8 mouse cellular contexts compared by ENCODE assay signal in genomic region chr8:47673317-47674139, GRCm38 (mm10). TPM values are rescaled to one million over a fixed set of nuclear protein-coding genes. Genes with fewer than 3 reads are reported as not detected.
DNase-seq lines count a peak whose midpoint lies in the region; ATAC-seq and TF ChIP-seq lines count a peak whose summit lies in the region.

No protein-coding gene starts in this region.

- peaks cover 44% of the 10 kb centered on the region for H3K79me3 ChIP-seq in C2C12 (ENCODE audit: low read depth)

- H3K4me1 ChIP-seq in embryonic fibroblast, embryonic 13.5 days (ENCODE audit: control insufficient read depth, insufficient read depth, low read length), result no peaks in the 10 kb centered on the region; the same call in 1 of the 2 replicates
- peaks cover 5% of the 10 kb centered on the region; the same call in 1 of the 2 replicates for H3K4me1 ChIP-seq in heart, embryonic 10.5 days
- H3K4me1 ChIP-seq in kidney, embryonic 15.5 days, result peaks cover 16% of the 10 kb centered on the region
- H3K4me1 ChIP-seq in limb, embryonic 15.5 days, result 0 out of 2 replicates have a peak, but pooled peaks cover 3% of the 10 kb centered on the region
- H3K4me1 ChIP-seq in midbrain, postnatal 0 days (ENCODE audit: insufficient read depth, low read length), result no peaks in the 10 kb centered on the region

- peak; percentile 77 for TF ChIP-seq POLR2A in embryonic fibroblast, embryonic 13.5 days (IDR thresholded peaks at IDR 0.05; ENCODE audit: low read depth, low read length)

- peak; percentile 93 for DNase-seq in brain, adult 2 months (ENCODE audit: low read depth, low spot score)
- peak; percentile 97 for DNase-seq in heart, embryonic 10.5 days (ENCODE audit: low spot score)
- peak; percentile 89 for DNase-seq in midbrain, postnatal 0 days (ENCODE audit: low spot score)
- DNase-seq in spleen, postnatal 10 days (ENCODE audit: low spot score in 2 of 2), result peak; percentile 94 to 96

- ATAC-seq in kidney, embryonic 15.5 days (replicated peaks; ENCODE audit: low FRiP score), result peak; percentile 75
- ATAC-seq in limb, embryonic 15.5 days (ENCODE audit: insufficient number of reproducible peaks, low FRiP score, low TSS enrichment, low read depth), result peak; percentile 52
- peak; percentile 64 for ATAC-seq in midbrain, postnatal 0 days (ENCODE audit: low FRiP score)

- 0 out of 2 replicates have a peak overlapping the region, but pooled peaks have one; percentile 23 for H3K27ac ChIP-seq in embryonic fibroblast, embryonic 13.5 days (ENCODE audit: insufficient read depth, low read length)
- peak overlapping the region; percentile 99 for H3K27ac ChIP-seq in heart, embryonic 10.5 days
- peak overlapping the region; percentile 99 for H3K27ac ChIP-seq in kidney, embryonic 15.5 days
- peak overlapping the region; percentile 95 for H3K27ac ChIP-seq in limb, embryonic 15.5 days
- H3K27ac ChIP-seq in midbrain, postnatal 0 days (ENCODE audit: low read depth, low read length), result peak overlapping the region; percentile 75

- peaks cover 71% of the 10 kb centered on the region for H3K79me2 ChIP-seq in C2C12 (ENCODE audit: control insufficient read depth, insufficient read depth)

- H3K4me3 ChIP-seq in C2C12 (ENCODE audit: insufficient read depth, poor library complexity, severe bottlenecking), result peak overlapping the region; percentile 84
- H3K4me3 ChIP-seq in embryonic fibroblast, embryonic 13.5 days (ENCODE audit: insufficient read depth, low read length), result peak overlapping the region; percentile 95
- peak overlapping the region; percentile 97 for H3K4me3 ChIP-seq in heart, embryonic 10.5 days
- H3K4me3 ChIP-seq in kidney, embryonic 15.5 days (replicated peaks), result peak overlapping the region; percentile 99
- H3K4me3 ChIP-seq in limb, embryonic 15.5 days, result peak overlapping the region; percentile 98
- peak overlapping the region; percentile 98 for H3K4me3 ChIP-seq in midbrain, postnatal 0 days (ENCODE audit: low read depth, low read length)

- peak overlapping the region; percentile 80 for H3K4me2 ChIP-seq in kidney, embryonic 15.5 days
- peak overlapping the region; percentile 73 for H3K4me2 ChIP-seq in limb, embryonic 15.5 days
- H3K4me2 ChIP-seq in midbrain, postnatal 0 days (ENCODE audit: low read depth, low read length, poor library complexity, severe bottlenecking), result peak overlapping the region; percentile 59

- H3ac ChIP-seq in C2C12 (ENCODE audit: control insufficient read depth, insufficient read length, low read depth), result peak overlapping the region; percentile 62

- peak overlapping the region; percentile 94 for H3K9ac ChIP-seq in kidney, embryonic 15.5 days
- H3K9ac ChIP-seq in limb, embryonic 15.5 days, result peak overlapping the region; percentile 75
- peak overlapping the region; percentile 59 for H3K9ac ChIP-seq in midbrain, postnatal 0 days (replicated peaks; ENCODE audit: low read length, poor library complexity, severe bottlenecking)

- no peaks in the 10 kb centered on the region for H3K9me3 ChIP-seq in heart, embryonic 10.5 days
- no peaks in the 10 kb centered on the region for H3K9me3 ChIP-seq in kidney, embryonic 15.5 days (replicated peaks)
- no peaks in the 10 kb centered on the region for H3K9me3 ChIP-seq in limb, embryonic 15.5 days
- no peaks in the 10 kb centered on the region for H3K9me3 ChIP-seq in midbrain, postnatal 0 days (ENCODE audit: low read length)

- no peaks in the 10 kb centered on the region for H3K27me3 ChIP-seq in C2C12 (ENCODE audit: control insufficient read depth, insufficient read depth, insufficient read length)
- H3K27me3 ChIP-seq in heart, embryonic 10.5 days (ENCODE audit: insufficient read depth, poor library complexity, severe bottlenecking), result no peaks in the 10 kb centered on the region
- no peaks in the 10 kb centered on the region for H3K27me3 ChIP-seq in kidney, embryonic 15.5 days
- no peaks in the 10 kb centered on the region for H3K27me3 ChIP-seq in limb, embryonic 15.5 days
- no peaks in the 10 kb centered on the region for H3K27me3 ChIP-seq in midbrain, postnatal 0 days (ENCODE audit: insufficient read depth, low read length)

- H3K36me3 ChIP-seq in C2C12 (ENCODE audit: control insufficient read depth, insufficient read depth), result peaks cover 8% of the 10 kb centered on the region
- peaks cover 6% of the 10 kb centered on the region for H3K36me3 ChIP-seq in heart, embryonic 10.5 days
- H3K36me3 ChIP-seq in kidney, embryonic 15.5 days, result peaks cover 5% of the 10 kb centered on the region
- peaks cover 5% of the 10 kb centered on the region; the same call in 1 of the 2 replicates for H3K36me3 ChIP-seq in limb, embryonic 15.5 days
- H3K36me3 ChIP-seq in midbrain, postnatal 0 days (ENCODE audit: insufficient read depth, low read length), result no peaks in the 10 kb centered on the region

- under 1% methylated on average over 53 of the region's 53 CpGs for WGBS in heart, embryonic 10.5 days
- WGBS in kidney, embryonic 15.5 days, result 0% methylated on average over 41 of the region's 53 CpGs
- under 1% methylated on average over 50 of the region's 53 CpGs for WGBS in limb, embryonic 15.5 days
- WGBS in midbrain, postnatal 0 days, result under 1% methylated on average over 34 of the region's 53 CpGs

- TF ChIP-seq CTCF in C2C12 (IDR thresholded peaks at IDR 0.05; ENCODE audit: control insufficient read depth, insufficient read depth, insufficient read length), result no peak
- no peak for TF ChIP-seq CTCF in embryonic fibroblast, embryonic 13.5 days (IDR thresholded peaks at IDR 0.05; ENCODE audit: borderline replicate concordance, insufficient read depth, low read length)
- no peak for TF ChIP-seq CTCF in midbrain, postnatal 0 days (IDR thresholded peaks at IDR 0.05)

TF ChIP-seq in C2C12, 6 proteins besides CTCF, POLR2A, EP300 and RAD21:
- TF ChIP-seq MYOG (IDR thresholded peaks at IDR 0.05; ENCODE audit: control insufficient read depth, extremely low read depth, insufficient read length) (no peak), USF1 (IDR thresholded peaks at IDR 0.05; ENCODE audit: low read depth) (no peak), FOSL1 (IDR thresholded peaks at IDR 0.05; ENCODE audit: insufficient read depth, low read length, poor library complexity, severe bottlenecking) (no peak)

RNA-seq across cellular contexts. Expression of gene Ing2, which starts 1.8 kb away (rescaled TPM):
- polyA plus RNA-seq in C2C12 (2012; fragmentation: generic; extraction: Trizol), result 8.3 TPM
- polyA plus RNA-seq in embryonic fibroblast, embryonic 13.5 days (2011; ENCODE audit: insufficient read length, low read depth, missing spikeins), result 18.9 and 24.4 TPM in 2 replicates
- 8.0 and 13.7 TPM in 2 replicates for polyA plus RNA-seq in heart, embryonic 10.5 days (2016; fragmentation: Nextera tagmentation; extraction: Ambion mirVana)
- polyA plus RNA-seq in kidney, embryonic 15.5 days (2015; fragmentation: Nextera tagmentation; extraction: Ambion mirVana), result 10.8 and 13.0 TPM in 2 replicates
- polyA plus RNA-seq in limb, embryonic 15.5 days (2015; fragmentation: Nextera tagmentation; extraction: Ambion mirVana), result 8.5 and 10.1 TPM in 2 replicates
- 7.0 and 10.5 TPM in 2 replicates for total RNA-seq in midbrain, postnatal 0 days (2014; rRNA removed)
- 8.6 and 10.0 TPM in 2 replicates for polyA plus RNA-seq in midbrain, postnatal 0 days (2015; fragmentation: Nextera tagmentation; extraction: Ambion mirVana)

RNA-seq across cellular contexts. Expression of gene Cdkn2aip, which starts 40.2 kb away (rescaled TPM):
- 3.8 TPM for polyA plus RNA-seq in C2C12 (2012; fragmentation: generic; extraction: Trizol)
- 9.8 and 10.4 TPM in 2 replicates for polyA plus RNA-seq in embryonic fibroblast, embryonic 13.5 days (2011; ENCODE audit: insufficient read length, low read depth, missing spikeins)
- 17.3 and 18.4 TPM in 2 replicates for polyA plus RNA-seq in heart, embryonic 10.5 days (2016; fragmentation: Nextera tagmentation; extraction: Ambion mirVana)
- polyA plus RNA-seq in kidney, embryonic 15.5 days (2015; fragmentation: Nextera tagmentation; extraction: Ambion mirVana), result 24.5 and 27.9 TPM in 2 replicates
- polyA plus RNA-seq in limb, embryonic 15.5 days (2015; fragmentation: Nextera tagmentation; extraction: Ambion mirVana), result 21.3 and 22.2 TPM in 2 replicates
- 19.4 and 19.9 TPM in 2 replicates for total RNA-seq in midbrain, postnatal 0 days (2014; rRNA removed)
- 21.8 and 23.3 TPM in 2 replicates for polyA plus RNA-seq in midbrain, postnatal 0 days (2015; fragmentation: Nextera tagmentation; extraction: Ambion mirVana)

Comparison
In these comparisons a context has a peak if more than half of its experiments do, and no peak if none do; other contexts are left out.
1. Peak in every context shown above with its lines: DNase-seq, ATAC-seq, H3K4me3 ChIP-seq and H3K27ac ChIP-seq.
2. H3K27ac ChIP-seq: peak in every context shown above with its lines; median percentile 99 in heart, embryonic 10.5 days; 99 in kidney, embryonic 15.5 days; 95 in limb, embryonic 15.5 days; 75 in midbrain, postnatal 0 days; 23 in embryonic fibroblast, embryonic 13.5 days.